Mouse (Mus musculus): ENCODE results near the gene Camk1d. TPM values are rescaled to one million over a fixed set of nuclear protein-coding genes. Genes with fewer than 3 reads are reported as not detected.

The Camk1d gene
- polyA plus RNA-seq, 1 experiment from 2014 or later = 6.7 TPM

- Histone ChIP-seq H3K9me3 (ENCODE audit: control insufficient read depth, low read length) (no peaks in the 10 kb centered on the region), H3K4me1 (replicated peaks; ENCODE audit: control insufficient read depth, insufficient read depth, low read length) (no peaks in the 10 kb centered on the region), H3K4me3 (replicated peaks; ENCODE audit: low read length) (no peak overlapping the region), H3K9ac (no peak overlapping the region), H3K27me3 (ENCODE audit: control insufficient read depth, insufficient read depth, low read length) (no peaks in the 10 kb centered on the region), H3K36me3 (replicated peaks; ENCODE audit: control insufficient read depth, insufficient read depth) (no peaks in the 10 kb centered on the region), H3K27ac (no peak overlapping the region), H3K4me2 (replicated peaks) (no peak overlapping the region)
- DNase-seq (ENCODE audit: low spot score) (no peak), ATAC-seq (ENCODE audit: low FRiP score) (no peak)
- WGBS = 63% methylated on average over 8 of the region's 8 CpGs
Observed at GRCm38 (mm10) chr2:5698451-5698850, 15.9 kb downstream of the Camk1d start.

GRCm38 (mm10) chr2:5694094-5694493 lies 20.2 kb downstream of the Camk1d start:
- DNase-seq (ENCODE audit: low spot score) = no peak
- Histone ChIP-seq H3K4me3 (replicated peaks; ENCODE audit: low read length) (no peak overlapping the region), H3K36me3 (replicated peaks; ENCODE audit: control insufficient read depth, insufficient read depth) (no peaks in the 10 kb centered on the region), H3K9me3 (ENCODE audit: control insufficient read depth, low read length) (no peaks in the 10 kb centered on the region), H3K27me3 (ENCODE audit: control insufficient read depth, insufficient read depth, low read length) (no peaks in the 10 kb centered on the region), H3K27ac (no peak overlapping the region), H3K4me1 (replicated peaks; ENCODE audit: control insufficient read depth, insufficient read depth, low read length) (no peaks in the 10 kb centered on the region), H3K9ac (no peak overlapping the region), H3K4me2 (replicated peaks) (no peak overlapping the region)
- ATAC-seq (ENCODE audit: low FRiP score) = no peak
- 83% methylated on average over 9 of the region's 9 CpGs for WGBS

DNA sequence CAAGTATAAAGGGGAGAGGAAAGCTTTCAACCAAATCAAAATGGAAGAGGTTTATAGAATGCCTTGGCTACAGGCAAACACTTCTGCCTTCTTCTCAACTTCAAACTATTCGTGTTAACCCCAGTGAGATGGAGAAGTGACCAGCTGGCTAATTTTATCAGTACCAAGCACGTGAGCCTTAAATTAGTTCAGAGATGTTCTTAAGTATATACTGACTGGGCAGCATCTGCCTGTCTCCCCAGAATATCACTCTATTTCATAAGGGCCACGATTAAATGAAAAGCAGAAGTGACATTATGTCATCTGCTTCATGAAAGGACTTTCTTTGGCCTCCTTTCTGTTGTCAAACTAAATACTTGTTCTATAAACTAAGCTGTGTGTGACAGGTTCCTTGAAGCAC lies 22.6 kb downstream of the Camk1d start:
- no peaks in the 10 kb centered on the region for H3K4me1 ChIP-seq (replicated peaks; ENCODE audit: control insufficient read depth, insufficient read depth, low read length)
- no peaks in the 10 kb centered on the region for H3K27me3 ChIP-seq (ENCODE audit: control insufficient read depth, insufficient read depth, low read length)
- no peak overlapping the region for H3K9ac ChIP-seq
- ATAC-seq (ENCODE audit: low FRiP score) (no peak), DNase-seq (ENCODE audit: low spot score) (no peak)
- no peak overlapping the region for H3K4me3 ChIP-seq (replicated peaks; ENCODE audit: low read length)
- WGBS = 84% methylated on average over 3 of the region's 3 CpGs
- no peaks in the 10 kb centered on the region for H3K36me3 ChIP-seq (replicated peaks; ENCODE audit: control insufficient read depth, insufficient read depth)
- H3K4me2 ChIP-seq (replicated peaks) = no peak overlapping the region
- H3K27ac ChIP-seq = no peak overlapping the region
- H3K9me3 ChIP-seq (ENCODE audit: control insufficient read depth, low read length) = no peaks in the 10 kb centered on the region

- ATAC-seq (ENCODE audit: low FRiP score) = no peak
- no peak overlapping the region for H3K27ac ChIP-seq
- no peaks in the 10 kb centered on the region for H3K27me3 ChIP-seq (ENCODE audit: control insufficient read depth, insufficient read depth, low read length)
- H3K36me3 ChIP-seq (replicated peaks; ENCODE audit: control insufficient read depth, insufficient read depth) = no peaks in the 10 kb centered on the region
- no peak overlapping the region for H3K4me3 ChIP-seq (replicated peaks; ENCODE audit: low read length)
- DNase-seq (ENCODE audit: low spot score) = no peak
- no peaks in the 10 kb centered on the region for H3K4me1 ChIP-seq (replicated peaks; ENCODE audit: control insufficient read depth, insufficient read depth, low read length)
- H3K9me3 ChIP-seq (ENCODE audit: control insufficient read depth, low read length) = no peaks in the 10 kb centered on the region
- WGBS = 86% methylated on average over 4 of the region's 4 CpGs
- H3K4me2 ChIP-seq (replicated peaks) = no peak overlapping the region
- H3K9ac ChIP-seq = no peak overlapping the region
Observed at GRCm38 (mm10) chr2:5683366-5683765, 30.9 kb downstream of the Camk1d start.

DNA sequence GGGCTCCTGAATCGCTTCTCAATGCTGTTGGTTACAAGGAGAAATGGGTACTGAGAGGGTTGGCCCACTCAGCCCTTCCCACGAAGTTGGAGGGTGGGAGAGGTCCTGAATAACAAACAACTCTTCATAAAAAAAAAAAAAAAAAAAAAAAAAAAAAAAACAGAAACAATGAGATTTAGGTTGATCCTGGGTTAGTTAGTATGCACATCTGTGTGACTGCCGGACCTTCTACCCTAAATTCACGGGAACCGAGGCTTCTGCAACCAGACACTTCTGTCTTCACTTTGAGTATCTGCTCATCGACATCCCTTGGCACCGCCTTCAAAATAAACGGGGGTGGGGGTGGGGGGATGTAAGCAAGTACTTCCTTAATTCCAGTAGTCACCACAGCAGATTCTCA lies 32.4 kb downstream of the Camk1d start:
- H3K9ac ChIP-seq = no peak overlapping the region
- no peaks in the 10 kb centered on the region for H3K27me3 ChIP-seq (ENCODE audit: control insufficient read depth, insufficient read depth, low read length)
- no peak overlapping the region for H3K27ac ChIP-seq
- WGBS = 92% methylated on average over 8 of the region's 8 CpGs
- ATAC-seq (ENCODE audit: low FRiP score) (no peak), DNase-seq (ENCODE audit: low spot score) (no peak)
- no peak overlapping the region for H3K4me3 ChIP-seq (replicated peaks; ENCODE audit: low read length)
- H3K4me1 ChIP-seq (replicated peaks; ENCODE audit: control insufficient read depth, insufficient read depth, low read length) = no peaks in the 10 kb centered on the region
- H3K36me3 ChIP-seq (replicated peaks; ENCODE audit: control insufficient read depth, insufficient read depth) = no peaks in the 10 kb centered on the region
- no peaks in the 10 kb centered on the region for H3K9me3 ChIP-seq (ENCODE audit: control insufficient read depth, low read length)
- no peak overlapping the region for H3K4me2 ChIP-seq (replicated peaks)

GRCm38 (mm10) chr2:5681302-5681701 lies 33.0 kb downstream of the Camk1d start:
- no peak for DNase-seq (ENCODE audit: low spot score)
- H3K9ac ChIP-seq = no peak overlapping the region
- H3K27me3 ChIP-seq (ENCODE audit: control insufficient read depth, insufficient read depth, low read length) = no peaks in the 10 kb centered on the region
- no peaks in the 10 kb centered on the region for H3K9me3 ChIP-seq (ENCODE audit: control insufficient read depth, low read length)
- 89% methylated on average over 7 of the region's 7 CpGs for WGBS
- ATAC-seq (ENCODE audit: low FRiP score) = no peak
- no peak overlapping the region for H3K27ac ChIP-seq
- no peaks in the 10 kb centered on the region for H3K36me3 ChIP-seq (replicated peaks; ENCODE audit: control insufficient read depth, insufficient read depth)
- 0 out of 2 replicates have a peak, but pooled peaks cover 1% of the 10 kb centered on the region for H3K4me1 ChIP-seq (replicated peaks; ENCODE audit: control insufficient read depth, insufficient read depth, low read length)
- H3K4me2 ChIP-seq (replicated peaks) = no peak overlapping the region
- no peak overlapping the region for H3K4me3 ChIP-seq (replicated peaks; ENCODE audit: low read length)

DNA sequence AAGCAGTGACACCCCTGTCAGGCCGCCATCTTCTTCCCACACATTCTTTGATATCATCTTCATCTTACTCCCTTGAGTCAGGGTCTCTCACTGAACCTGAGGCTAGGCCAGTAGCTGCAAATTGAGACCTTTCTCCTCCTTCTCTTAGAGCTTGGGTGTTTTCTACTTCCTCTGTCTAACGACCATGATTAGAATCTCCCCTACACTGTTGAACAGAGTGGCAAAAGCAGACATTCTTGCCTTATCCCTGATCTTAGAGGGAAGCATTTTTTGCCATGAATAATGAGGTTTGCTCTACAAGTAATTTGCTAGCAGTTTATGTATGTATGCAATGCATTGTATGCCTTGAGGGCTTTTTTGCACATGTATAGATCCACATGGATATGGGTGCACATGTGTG lies 35.3 kb downstream of the Camk1d start:
- Histone ChIP-seq H3K9me3 (ENCODE audit: control insufficient read depth, low read length) (no peaks in the 10 kb centered on the region), H3K4me2 (replicated peaks) (no peak overlapping the region), H3K27ac (no peak overlapping the region), H3K9ac (no peak overlapping the region), H3K27me3 (ENCODE audit: control insufficient read depth, insufficient read depth, low read length) (no peaks in the 10 kb centered on the region), H3K36me3 (replicated peaks; ENCODE audit: control insufficient read depth, insufficient read depth) (no peaks in the 10 kb centered on the region), H3K4me1 (replicated peaks; ENCODE audit: control insufficient read depth, insufficient read depth, low read length) (0 out of 2 replicates have a peak, but pooled peaks cover 7% of the 10 kb centered on the region), H3K4me3 (replicated peaks; ENCODE audit: low read length) (no peak overlapping the region)
- ATAC-seq (ENCODE audit: low FRiP score) (no peak), DNase-seq (ENCODE audit: low spot score) (no peak)
- WGBS = 89% methylated on average over 2 of the region's 2 CpGs

- no peaks in the 10 kb centered on the region for H3K9me3 ChIP-seq (ENCODE audit: control insufficient read depth, low read length)
- no peak for DNase-seq (ENCODE audit: low spot score)
- 0 out of 2 replicates have a peak, but pooled peaks cover 7% of the 10 kb centered on the region for H3K4me1 ChIP-seq (replicated peaks; ENCODE audit: control insufficient read depth, insufficient read depth, low read length)
- H3K4me3 ChIP-seq (replicated peaks; ENCODE audit: low read length) = no peak overlapping the region
- no peak overlapping the region for H3K27ac ChIP-seq
- no peaks in the 10 kb centered on the region for H3K27me3 ChIP-seq (ENCODE audit: control insufficient read depth, insufficient read depth, low read length)
- no peak overlapping the region for H3K9ac ChIP-seq
- no peak for ATAC-seq (ENCODE audit: low FRiP score)
- no peaks in the 10 kb centered on the region for H3K36me3 ChIP-seq (replicated peaks; ENCODE audit: control insufficient read depth, insufficient read depth)
- 92% methylated on average over 2 of the region's 2 CpGs for WGBS
- H3K4me2 ChIP-seq (replicated peaks) = no peak overlapping the region
Observed at GRCm38 (mm10) chr2:5677472-5677871, 36.8 kb downstream of the Camk1d start.

DNA sequence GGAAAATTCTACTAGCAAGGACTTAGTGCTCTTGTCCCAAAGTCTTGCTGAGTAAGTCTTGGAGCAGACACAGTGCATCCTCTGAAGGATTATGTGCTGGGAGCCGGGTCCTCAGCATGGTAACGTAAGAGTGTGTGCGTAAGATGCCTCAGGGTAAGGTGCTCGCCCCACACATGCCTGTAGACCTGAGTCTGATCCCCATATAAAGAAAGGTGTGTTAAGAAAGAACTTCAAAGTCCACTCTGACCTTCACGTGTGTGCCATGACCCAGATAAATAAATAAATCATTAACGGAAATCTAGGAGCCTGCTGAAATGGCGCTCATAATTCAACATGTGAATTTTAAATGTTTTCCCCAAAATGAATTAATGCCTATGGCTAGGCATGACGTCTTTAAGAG lies 37.5 kb downstream of the Camk1d start:
- 83% methylated on average over 8 of the region's 8 CpGs for WGBS
- H3K36me3 ChIP-seq (replicated peaks; ENCODE audit: control insufficient read depth, insufficient read depth) = no peaks in the 10 kb centered on the region
- H3K4me3 ChIP-seq (replicated peaks; ENCODE audit: low read length) = no peak overlapping the region
- H3K27ac ChIP-seq = no peak overlapping the region
- H3K4me1 ChIP-seq (replicated peaks; ENCODE audit: control insufficient read depth, insufficient read depth, low read length) = 0 out of 2 replicates have a peak, but pooled peaks cover 7% of the 10 kb centered on the region
- no peak overlapping the region for H3K9ac ChIP-seq
- no peaks in the 10 kb centered on the region for H3K9me3 ChIP-seq (ENCODE audit: control insufficient read depth, low read length)
- ATAC-seq (ENCODE audit: low FRiP score) (no peak), DNase-seq (ENCODE audit: low spot score) (no peak)
- no peaks in the 10 kb centered on the region for H3K27me3 ChIP-seq (ENCODE audit: control insufficient read depth, insufficient read depth, low read length)
- no peak overlapping the region for H3K4me2 ChIP-seq (replicated peaks)

GRCm38 (mm10) chr2:5676143-5676483 lies 38.2 kb downstream of the Camk1d start:
- Histone ChIP-seq H3K9ac (no peak overlapping the region), H3K4me2 (replicated peaks) (no peak overlapping the region), H3K27ac (0 out of 2 replicates have a peak overlapping the region, but pooled peaks have one; percentile 15), H3K4me3 (replicated peaks; ENCODE audit: low read length) (no peak overlapping the region), H3K9me3 (ENCODE audit: control insufficient read depth, low read length) (no peaks in the 10 kb centered on the region), H3K4me1 (replicated peaks; ENCODE audit: control insufficient read depth, insufficient read depth, low read length) (0 out of 2 replicates have a peak, but pooled peaks cover 7% of the 10 kb centered on the region), H3K27me3 (ENCODE audit: control insufficient read depth, insufficient read depth, low read length) (no peaks in the 10 kb centered on the region), H3K36me3 (replicated peaks; ENCODE audit: control insufficient read depth, insufficient read depth) (no peaks in the 10 kb centered on the region)
- DNase-seq (ENCODE audit: low spot score) = no peak
- 54% methylated on average over 9 of the region's 9 CpGs for WGBS
- ATAC-seq (ENCODE audit: low FRiP score) = no peak
